Mouse (Mus musculus): ENCODE results near the gene Tbc1d2.

DNA sequence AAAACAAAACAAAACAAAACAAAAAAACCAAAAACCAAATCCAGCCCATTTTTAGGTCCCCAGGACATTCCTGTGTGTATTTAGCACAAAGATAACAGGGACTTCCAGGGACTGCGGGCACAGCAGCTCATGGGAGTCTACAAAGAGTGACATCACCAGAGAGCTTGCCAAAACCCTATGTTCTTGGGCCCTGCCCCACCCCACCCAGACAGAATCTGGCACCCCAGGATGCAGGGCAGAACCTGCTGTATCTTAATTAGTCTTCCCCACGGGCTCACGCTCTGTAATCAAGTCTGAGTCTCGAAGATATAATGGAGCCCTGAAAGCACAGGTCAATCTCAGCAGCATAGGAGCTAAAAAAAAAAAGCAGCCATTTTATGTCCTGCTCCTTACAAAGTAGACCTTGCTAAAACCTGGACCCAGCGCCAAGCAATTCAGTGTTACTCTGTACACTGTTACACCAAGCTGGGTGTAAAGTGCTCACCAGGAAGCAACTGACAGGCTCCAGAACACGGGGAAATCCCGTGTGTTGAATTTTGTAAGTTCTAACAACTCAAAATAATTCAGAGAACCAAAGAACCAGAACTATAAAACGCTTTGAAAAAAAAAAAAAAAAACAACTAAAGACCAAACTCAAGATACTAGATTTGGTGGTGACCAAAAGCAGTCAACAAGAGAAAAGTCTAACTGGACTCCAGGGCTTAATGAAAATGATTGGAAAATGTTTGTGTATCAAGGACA is 82.9 kb downstream of the Tbc1d2 start:
- TF ChIP-seq CTCF (IDR thresholded peaks at IDR 0.05; ENCODE audit: low read depth) (no peak), EP300 (IDR thresholded peaks at IDR 0.05; ENCODE audit: low read depth) (no peak)
